Mouse (Mus musculus): ENCODE measurements at regions not wholly inside any gene's neighbourhood (a gene's known extent, or its start where the extent isn't known, plus 50 kb on each side); places are given as distances from the start of the nearest gene placed in this dataset.

DNA sequence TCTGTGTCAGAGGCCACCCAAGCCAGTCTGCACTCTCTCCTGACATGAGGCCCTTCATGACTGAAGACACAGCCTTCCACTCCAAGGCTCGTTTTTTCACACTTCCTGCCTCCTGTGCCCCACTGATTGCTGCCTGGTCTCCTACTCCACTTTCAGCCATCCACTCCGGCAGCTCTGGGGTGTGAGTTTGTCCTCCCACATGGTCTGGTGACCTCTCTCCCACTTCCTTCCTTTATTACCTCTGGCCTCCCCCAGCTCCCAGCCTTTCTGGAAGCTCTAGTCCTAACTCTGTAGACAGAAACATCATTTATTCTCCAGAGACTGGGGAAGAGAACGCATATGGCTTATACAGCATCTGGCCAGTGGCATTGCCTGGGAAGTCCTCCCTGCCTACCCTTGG lies 349.0 kb downstream of the Ptpru start:
- no peak for DNase-seq (ENCODE audit: low spot score)

GRCm38 (mm10) chr4:131491960-131492359 lies 346.1 kb downstream of the Ptpru start:
- DNase-seq (ENCODE audit: low spot score), result no peak

DNA sequence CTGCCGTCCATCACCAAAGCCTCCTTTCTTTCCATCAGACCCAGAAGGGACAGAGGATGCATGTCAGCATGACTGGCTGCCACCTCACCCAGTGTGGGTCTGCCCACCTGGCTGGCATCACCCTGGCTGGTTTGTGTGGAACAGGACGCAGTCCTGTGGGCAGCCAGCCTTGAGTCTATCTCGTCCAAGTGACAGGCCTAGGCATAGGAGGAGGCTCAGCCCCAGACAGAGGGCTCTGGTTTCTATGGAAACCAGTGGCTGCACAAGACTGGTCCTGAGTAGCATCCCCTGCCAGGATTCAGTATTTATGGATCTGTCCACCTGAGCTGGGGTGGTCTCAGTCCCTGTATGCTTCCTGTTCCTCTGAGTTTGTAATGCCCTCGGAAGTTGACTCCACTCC lies 344.4 kb downstream of the Ptpru start:
- DNase-seq (ENCODE audit: low spot score), result no peak

GRCm38 (mm10) chr4:131496900-131497299 lies 341.2 kb downstream of the Ptpru start:
- DNase-seq (ENCODE audit: low spot score), result no peak

GRCm38 (mm10) chr4:131500928-131501650 lies 337.0 kb downstream of the Ptpru start:
- DNase-seq (ENCODE audit: low spot score), result no peak

- DNase-seq (ENCODE audit: low spot score), result no peak
Observed at GRCm38 (mm10) chr4:131508154-131508553, 329.9 kb downstream of the Ptpru start.

GRCm38 (mm10) chr4:131511586-131511985 lies 326.5 kb downstream of the Ptpru start:
- no peak for DNase-seq (ENCODE audit: low spot score)

- no peak for DNase-seq (ENCODE audit: low spot score)
Observed at GRCm38 (mm10) chr4:131512768-131513167, 325.3 kb downstream of the Ptpru start.

DNA sequence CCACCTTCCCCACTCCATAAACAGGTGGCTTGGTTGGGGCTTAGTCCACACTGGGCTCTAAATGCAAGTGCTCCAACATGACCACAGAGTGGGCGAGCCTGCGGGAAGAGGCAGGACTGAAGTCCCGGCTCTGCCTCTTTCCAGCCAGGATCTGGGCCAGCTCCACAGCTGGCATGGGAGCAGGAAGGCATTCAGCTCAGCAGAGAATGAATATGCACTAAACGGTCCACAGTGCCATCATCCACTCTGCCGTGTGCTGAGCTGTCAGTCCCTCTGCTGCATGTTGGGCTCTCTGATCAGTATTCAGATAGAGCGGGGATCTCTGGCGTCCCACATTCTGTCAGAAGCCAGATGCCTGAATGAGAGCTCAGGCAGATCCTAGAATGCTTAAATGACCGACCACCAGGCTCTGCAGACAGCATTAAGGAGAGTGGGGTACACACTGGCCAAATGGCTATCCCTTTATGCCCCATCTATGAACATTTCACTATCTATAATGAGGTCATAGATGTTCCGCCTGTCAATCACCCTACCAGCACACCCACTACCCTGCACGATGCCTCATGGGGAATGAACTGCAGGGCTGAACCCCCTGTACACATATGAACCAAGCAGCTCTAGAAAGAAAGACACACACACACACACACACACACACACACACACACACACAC lies 317.3 kb downstream of the Ptpru start:
- no peak for DNase-seq (ENCODE audit: low spot score)

GRCm38 (mm10) chr4:131521307-131521651 lies 316.8 kb downstream of the Ptpru start:
- DNase-seq (ENCODE audit: low spot score), result no peak

GRCm38 (mm10) chr4:131525236-131525635 lies 312.9 kb downstream of the Ptpru start:
- DNase-seq (ENCODE audit: low spot score), result no peak

DNA sequence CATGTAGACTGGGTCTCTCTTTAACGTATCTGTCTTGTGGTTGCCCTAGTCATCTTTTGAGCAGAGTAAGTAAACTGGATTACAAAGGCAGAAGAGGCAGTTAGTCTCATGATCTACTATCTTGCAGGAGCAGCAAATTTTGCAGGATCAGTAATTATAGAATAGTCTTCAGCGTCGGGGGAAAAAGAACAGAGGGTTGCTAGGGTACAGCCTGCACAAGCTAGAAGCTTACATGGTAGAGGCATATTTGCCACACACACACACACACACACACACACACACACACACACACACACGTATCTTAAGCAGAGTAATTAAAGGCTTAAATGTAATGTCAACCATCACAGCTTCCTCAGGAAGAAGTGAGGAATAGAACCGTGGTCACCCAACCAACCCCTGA lies 307.6 kb downstream of the Ptpru start:
- DNase-seq (ENCODE audit: low spot score), result no peak

- DNase-seq (ENCODE audit: low spot score), result no peak
Observed at GRCm38 (mm10) chr4:131531003-131531402, 307.1 kb downstream of the Ptpru start.

DNA sequence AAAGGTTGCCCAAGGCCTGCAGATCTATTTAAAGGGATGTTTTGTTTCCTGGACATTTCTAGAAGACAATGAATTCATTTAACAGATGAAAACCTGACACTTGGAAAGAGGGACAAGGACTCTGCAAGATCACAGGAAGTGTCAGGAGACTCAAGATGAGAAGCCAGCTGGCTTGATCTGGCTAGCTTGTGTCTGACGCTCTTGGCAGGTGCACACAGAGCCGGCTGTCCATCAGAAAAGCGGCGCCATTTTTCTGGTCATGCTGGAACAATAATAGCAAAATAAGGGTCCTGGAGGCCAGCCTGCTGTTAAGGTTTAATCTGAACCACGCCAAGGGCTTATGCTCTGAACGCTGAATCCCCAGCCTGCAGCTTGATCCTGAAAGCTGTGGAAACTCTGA lies 303.3 kb downstream of the Ptpru start:
- DNase-seq (ENCODE audit: low spot score), result no peak

DNA sequence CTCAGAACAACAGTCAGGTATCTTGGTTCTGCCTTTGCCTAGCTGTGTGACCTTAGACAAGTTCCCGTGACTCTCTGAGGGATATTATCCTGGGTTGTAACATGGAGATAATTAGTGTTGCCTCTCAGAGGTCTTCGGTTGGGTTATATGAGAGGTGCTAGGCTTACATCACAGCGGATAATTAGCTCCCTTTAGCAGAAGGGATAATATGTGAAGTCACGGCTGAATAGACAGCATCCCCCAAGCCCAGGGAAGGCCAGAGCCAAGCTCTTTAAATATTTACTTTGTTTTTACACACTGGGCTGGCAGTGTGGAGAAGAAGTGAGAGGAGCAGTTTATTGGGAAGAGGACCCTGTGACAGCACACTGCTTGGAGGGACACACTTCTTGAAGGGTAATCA lies 299.9 kb downstream of the Ptpru start:
- no peak for DNase-seq (ENCODE audit: low spot score)

GRCm38 (mm10) chr4:131546422-131547200 lies 291.5 kb downstream of the Ptpru start:
- no peak for DNase-seq (ENCODE audit: low spot score)

GRCm38 (mm10) chr4:131549581-131549980 lies 288.5 kb downstream of the Ptpru start:
- DNase-seq (ENCODE audit: low spot score), result no peak

DNA sequence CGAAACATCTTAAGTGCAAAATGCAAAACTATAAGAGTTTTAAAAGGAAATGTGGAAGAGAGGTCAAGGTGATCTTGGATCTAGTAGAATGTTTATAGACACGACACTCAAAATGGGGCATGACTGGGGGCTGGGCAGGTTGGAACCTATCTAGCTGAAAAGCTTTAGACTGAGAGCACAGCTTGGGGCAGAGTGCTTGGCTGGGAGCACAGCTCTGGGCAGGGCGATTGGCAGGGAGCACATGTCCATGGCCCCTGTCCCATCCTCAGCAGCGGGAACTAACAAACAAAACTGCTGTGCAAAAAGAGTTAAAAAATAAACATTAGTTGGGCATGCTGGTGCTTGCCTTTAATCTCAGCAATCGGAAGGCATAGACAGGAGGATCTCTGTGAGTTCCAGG lies 279.6 kb downstream of the Ptpru start:
- no peak for DNase-seq (ENCODE audit: low spot score)

GRCm38 (mm10) chr4:131563851-131564250 lies 274.2 kb downstream of the Ptpru start:
- no peak for DNase-seq (ENCODE audit: low spot score)

GRCm38 (mm10) chr4:131565203-131565602 lies 272.9 kb downstream of the Ptpru start:
- no peak for DNase-seq (ENCODE audit: low spot score)

DNA sequence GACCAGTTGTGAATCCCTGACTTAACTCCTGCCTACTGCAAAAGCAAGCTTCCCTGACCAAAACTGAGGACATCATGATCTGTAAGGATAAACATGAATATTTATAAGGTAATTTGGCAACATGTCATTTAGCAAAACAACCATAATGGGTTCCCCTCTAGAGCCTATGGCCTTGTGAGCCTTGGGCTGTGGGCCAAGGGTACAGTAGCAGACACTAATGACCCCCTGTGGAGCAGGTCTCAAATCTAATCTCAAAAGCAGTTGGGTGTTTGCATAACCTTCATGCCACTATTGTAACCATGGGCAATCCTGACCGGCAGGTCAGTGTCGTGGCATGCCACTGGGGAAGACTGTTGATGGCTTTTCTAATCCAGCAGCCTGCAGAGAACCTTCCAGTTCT lies 270.8 kb downstream of the Ptpru start:
- no peak for DNase-seq (ENCODE audit: low spot score)

DNA sequence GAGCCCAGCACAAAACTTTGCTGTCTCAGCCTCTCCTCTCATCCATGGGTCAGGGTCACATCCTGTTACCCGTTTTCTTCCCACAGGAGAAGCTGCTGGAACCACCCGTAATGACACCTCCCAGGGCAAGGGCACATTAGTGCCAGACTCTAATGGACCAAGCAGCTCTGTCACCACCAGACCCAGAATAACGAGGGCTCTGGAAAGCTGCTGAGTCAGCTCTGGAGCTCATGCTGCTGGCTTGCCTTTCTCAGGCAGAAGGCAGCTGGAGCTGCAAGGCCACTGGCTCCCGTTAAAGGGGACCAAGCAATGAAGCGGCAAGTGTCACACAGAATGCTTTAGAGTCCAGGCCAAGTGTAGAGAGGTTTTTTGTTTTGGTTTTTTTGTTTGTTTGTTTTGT lies 268.9 kb downstream of the Ptpru start:
- DNase-seq (ENCODE audit: low spot score), result no peak

GRCm38 (mm10) chr4:131577571-131577970 lies 260.5 kb downstream of the Ptpru start:
- no peak for DNase-seq (ENCODE audit: low spot score)
